Mouse (Mus musculus) midbrain, embryonic 15.5 days (tissue): ENCODE measurements around the gene Bcl2. TPM values are rescaled to one million over a fixed set of nuclear protein-coding genes. Genes with fewer than 3 reads are reported as not detected.

Experiments used
- microRNA-seq: library from miRNA; unstranded; fragments of <30 nt; microRNA quantifications from one replicate; pipeline ENCODE4, GENCODE M21; 2016
- polyA plus RNA-seq: library from polyadenylated mRNA; unstranded; fragments of >200 nt; fragmentation: Nextera tagmentation; extraction: Ambion mirVana; gene quantifications from 2 replicates; pipeline ENCODE4 v1.2.1, GENCODE M21; 2015

Gene Bcl2
- polyA plus RNA-seq, 1 experiment from 2014 or later = 15.6 TPM

Small RNA genes lying within 50 kb of the gene (microRNA-seq; reads per million reads assigned to microRNA genes)
- gene Mir3473f = not detected

Other genes starting within 250 kb of the Bcl2 start
- gene Kdsr, start 45.5 kb upstream of the Bcl2 start, polyA plus RNA-seq = 14.9 and 17.0 TPM in 2 replicates
- 30.2 and 32.1 TPM in 2 replicates for gene Vps4b, start 82.5 kb upstream of the Bcl2 start, polyA plus RNA-seq
- gene Serpinb5, start 146.9 kb upstream of the Bcl2 start, polyA plus RNA-seq = 0.08 and 0.09 TPM in 2 replicates
- not detected in 2 replicates for gene Serpinb12, start 220.2 kb upstream of the Bcl2 start, polyA plus RNA-seq